Mouse (Mus musculus): ENCODE results near the gene Gm8206.
"Not testable (repeated sequence)": the region's sequence is repeated elsewhere in the genome, so short reads cannot be mapped to it uniquely, and the experiment has no call there.

Gm8206 gene
- long read RNA-seq, experiment 1, partial matches to known transcripts, result 0 of 2 reads
- long read RNA-seq, experiment 1, other reads (novel, unspliced or antisense), result 2 of 2 reads
- long read RNA-seq, experiment 2, result 0 reads

- intact Hi-C loops (cut with DNase I), result not testable (repeated sequence)
These were observed at the start of gene Gm8206 for GRCm38 (mm10) chr14:6093842-6094241. Gm8206 (minus strand) TSS chr14:6093942.

GRCm38 (mm10) chr14:6125707-6126106 lies 32.0 kb upstream of the Gm8206 start, which contains the start of gene Gm3476:
Gm3476 (minus strand) TSS chr14:6125807.
- intact Hi-C loops (cut with DNase I), result not testable (repeated sequence)

GRCm38 (mm10) chr14:6108272-6108925 lies 14.7 kb upstream of the Gm8206 start, which contains the start of gene Gm3468:
Gm3468 (minus strand) TSS chr14:6108665.
- intact Hi-C loops (cut with DNase I), result not testable (repeated sequence)

GRCm38 (mm10) chr14:6107500-6107899 lies 13.8 kb upstream of the Gm8206 start:
- intact Hi-C loops (cut with DNase I), result not testable (repeated sequence)

- intact Hi-C loops (cut with DNase I), result not testable (repeated sequence)
These were observed 35.6 kb downstream of the Gm8206 start, which contains the start of gene Gm6337 for GRCm38 (mm10) chr14:6058167-6058566. Gm6337 (minus strand) TSS chr14:6058267.

- intact Hi-C loops (cut with DNase I), result not testable (repeated sequence)
These were observed 106.6 kb downstream of the Gm8206 start for GRCm38 (mm10) chr14:5987136-5987535.

GRCm38 (mm10) chr14:5979037-5979436 lies 114.7 kb downstream of the Gm8206 start, which contains the start of gene Gm3453:
Gm3453 (minus strand) TSS chr14:5979137.
- intact Hi-C loops (cut with DNase I), result not testable (repeated sequence)

Data from adrenal gland (tissue).